Mouse (Mus musculus): ENCODE data around the gene Robo3.

GRCm38 (mm10) chr9:37457151-37457550 lies 24.1 kb upstream of the Robo3 start:
- TF ChIP-seq POLR2A (IDR thresholded peaks at IDR 0.05; ENCODE audit: insufficient read depth, low read depth, low read length): no peak
- no peak for TF ChIP-seq CTCF (IDR thresholded peaks at IDR 0.05; ENCODE audit: insufficient read depth, low read depth, low read length)
